Mouse (Mus musculus): Measurements from ENCODE around the gene Car3. TPM values are rescaled to one million over a fixed set of nuclear protein-coding genes. Genes with fewer than 3 reads are reported as not detected.

Gene Car3
- total and polyA plus RNA-seq, 3 experiments: 1.7 to 4.9 TPM; not detected in 1

- TF ChIP-seq TAL1 (IDR thresholded peaks at IDR 0.05; ENCODE audit: low read length): no peak
These were observed 674 bp upstream of the Car3 start for GRCm38 (mm10) chr3:14862654-14863021.

GRCm38 (mm10) chr3:14863922-14864321 lies 610 bp downstream of the Car3 start:
- no peaks in the 10 kb centered on the region for H3K9me3 ChIP-seq (replicated peaks; ENCODE audit: insufficient read depth, low read length)
- TF ChIP-seq CHD1 (IDR thresholded peaks at IDR 0.05; ENCODE audit: low read depth, low read length) (no peak), JUND (IDR thresholded peaks at IDR 0.05; ENCODE audit: low read depth, low read length) (no peak), BHLHE40 (IDR thresholded peaks at IDR 0.05; ENCODE audit: borderline replicate concordance, low read depth, low read length) (no peak), TBP (IDR thresholded peaks at IDR 0.05; ENCODE audit: low read depth, low read length) (no peak), E2F4 (IDR thresholded peaks at IDR 0.05; ENCODE audit: borderline replicate concordance, low read depth, low read length) (no peak), MEF2A (IDR thresholded peaks at IDR 0.05; ENCODE audit: extremely low read depth, insufficient replicate concordance, low read depth, low read length, poor library complexity, severe bottlenecking) (no peak), ELF1 (IDR thresholded peaks at IDR 0.05; ENCODE audit: low read depth, low read length) (no peak), NELFE (IDR thresholded peaks at IDR 0.05; ENCODE audit: low read depth, low read length) (no peak)
- DNase-seq (ENCODE audit: low read depth, low spot score): no peak
- peaks cover 0 to 7% of the 10 kb centered on the region in 2 experiments; a peak in 1 of 4 replicates for H3K4me1 ChIP-seq (ENCODE audit: control insufficient read depth in 1 of 2, insufficient read depth in 2 of 2, low read length in 2 of 2)
- H3K79me2 ChIP-seq (ENCODE audit: control insufficient read depth, insufficient read depth, low read length, poor library complexity): no peaks in the 10 kb centered on the region; the same call in 1 of the 2 replicates
- H3K27me3 ChIP-seq (ENCODE audit: control insufficient read depth in 1 of 2, insufficient read depth in 2 of 2, low read length in 2 of 2): no peaks in the 10 kb centered on the region
- no peaks in the 10 kb centered on the region; a peak in 1 of 4 replicates for H3K36me3 ChIP-seq (ENCODE audit: control insufficient read depth in 1 of 2, insufficient read depth in 2 of 2, low read length in 2 of 2)
- no peak overlapping the region for H3K9ac ChIP-seq (ENCODE audit: control insufficient read depth, low read depth, low read length, poor library complexity, severe bottlenecking)
- H3K27ac ChIP-seq (ENCODE audit: control insufficient read depth, low read depth, low read length): no peak overlapping the region
- no peak overlapping the region for H3K4me3 ChIP-seq (ENCODE audit: control insufficient read depth in 1 of 2, insufficient read depth in 1 of 2, low read depth in 2 of 2, low read length in 2 of 2)

More at GRCm38 (mm10) chr3:14862654-14863021, 674 bp upstream of the Car3 start:
- no peak for DNase-seq (ENCODE audit: low read depth, low spot score)
- H3K4me1 ChIP-seq (ENCODE audit: control insufficient read depth in 1 of 2, insufficient read depth in 2 of 2, low read length in 2 of 2): no peaks in the 10 kb centered on the region
- no peak overlapping the region for H3K9ac ChIP-seq (ENCODE audit: control insufficient read depth, low read depth, low read length, poor library complexity, severe bottlenecking)
- no peaks in the 10 kb centered on the region; the same call in 1 of the 2 replicates for H3K79me2 ChIP-seq (ENCODE audit: control insufficient read depth, insufficient read depth, low read length, poor library complexity)
- H3K27me3 ChIP-seq (ENCODE audit: control insufficient read depth in 1 of 2, insufficient read depth in 2 of 2, low read length in 2 of 2): no peaks in the 10 kb centered on the region
- no peak overlapping the region for H3K27ac ChIP-seq (ENCODE audit: control insufficient read depth, low read depth, low read length)
- no peaks in the 10 kb centered on the region for H3K36me3 ChIP-seq (ENCODE audit: control insufficient read depth in 1 of 2, insufficient read depth in 2 of 2, low read length in 2 of 2)
- H3K9me3 ChIP-seq (replicated peaks; ENCODE audit: insufficient read depth, low read length): no peaks in the 10 kb centered on the region
- no peak overlapping the region for H3K4me3 ChIP-seq (ENCODE audit: control insufficient read depth in 1 of 2, insufficient read depth in 1 of 2, low read depth in 2 of 2, low read length in 2 of 2)

- Histone ChIP-seq H3K79me2 (ENCODE audit: control insufficient read depth, insufficient read depth, low read length, poor library complexity) (no peaks in the 10 kb centered on the region; the same call in 1 of the 2 replicates), H3K4me1 (ENCODE audit: control insufficient read depth in 1 of 2, insufficient read depth in 2 of 2, low read length in 2 of 2) (peaks cover 5 to 15% of the 10 kb centered on the region in 2 experiments), H3K27ac (ENCODE audit: control insufficient read depth, low read depth, low read length) (no peak overlapping the region), H3K9me3 (replicated peaks; ENCODE audit: insufficient read depth, low read length) (no peaks in the 10 kb centered on the region), H3K36me3 (ENCODE audit: control insufficient read depth in 1 of 2, insufficient read depth in 2 of 2, low read length in 2 of 2) (peaks cover 0 to 3% of the 10 kb centered on the region in 2 experiments; a peak in 1 of 4 replicates), H3K9ac (ENCODE audit: control insufficient read depth, low read depth, low read length, poor library complexity, severe bottlenecking) (no peak overlapping the region), H3K27me3 (ENCODE audit: control insufficient read depth in 1 of 2, insufficient read depth in 2 of 2, low read length in 2 of 2) (no peaks in the 10 kb centered on the region), H3K4me3 (ENCODE audit: control insufficient read depth in 1 of 2, insufficient read depth in 1 of 2, low read depth in 2 of 2, low read length in 2 of 2) (no peak overlapping the region)
- DNase-seq (ENCODE audit: low read depth, low spot score): no peak
- TF ChIP-seq ELF1 (IDR thresholded peaks at IDR 0.05; ENCODE audit: low read depth, low read length): no peak
- TF ChIP-seq JUND (IDR thresholded peaks at IDR 0.05; ENCODE audit: low read depth, low read length): no peak
- no peak for TF ChIP-seq CHD1 (IDR thresholded peaks at IDR 0.05; ENCODE audit: low read depth, low read length)
- no peak for TF ChIP-seq SMC3 (IDR thresholded peaks at IDR 0.05; ENCODE audit: low read depth, low read length)
- no peak for TF ChIP-seq EP300 (IDR thresholded peaks at IDR 0.05; ENCODE audit: low read depth in 1 of 2, low read length in 2 of 2)
These were observed 2.6 kb downstream of the Car3 start for GRCm38 (mm10) chr3:14865941-14866340.

Data from MEL (cell line).